In genomic region chr10:93166382-93166769, GRCm38 (mm10) we compare ENCODE assay signal across 8 mouse cellular contexts. TPM values are rescaled to one million over a fixed set of nuclear protein-coding genes. Genes with fewer than 3 reads are reported as not detected.
DNase-seq lines count a peak whose midpoint lies in the region; ATAC-seq and TF ChIP-seq lines count a peak whose summit lies in the region.

No protein-coding gene starts in this region.

- no peaks in the 10 kb centered on the region for H3K27me3 ChIP-seq in lung, embryonic 15.5 days
- no peaks in the 10 kb centered on the region for H3K27me3 ChIP-seq in cerebellum, adult 2 months (ENCODE audit: control insufficient read depth, insufficient read depth, low read length)
- H3K27me3 ChIP-seq in heart, embryonic 13.5 days (replicated peaks), result no peaks in the 10 kb centered on the region
- no peaks in the 10 kb centered on the region for H3K27me3 ChIP-seq in liver, embryonic 15.5 days
- H3K27me3 ChIP-seq in stomach, embryonic 14.5 days (ENCODE audit: control insufficient read depth, insufficient read depth, low read length), result no peaks in the 10 kb centered on the region

- TF ChIP-seq CTCF in cerebellum, adult 2 months (IDR thresholded peaks at IDR 0.05; ENCODE audit: borderline replicate concordance, insufficient read depth, low read depth, low read length), result no peak

- no peak for ATAC-seq in lung, embryonic 15.5 days (ENCODE audit: borderline replicate concordance, extremely low read depth, low FRiP score, low TSS enrichment)
- no peak for ATAC-seq in heart, embryonic 13.5 days (ENCODE audit: extremely low read depth, insufficient number of reproducible peaks, low FRiP score, low TSS enrichment)
- no peak for ATAC-seq in liver, embryonic 15.5 days (ENCODE audit: insufficient read depth)
- no peak for ATAC-seq in stomach, embryonic 14.5 days (ENCODE audit: insufficient number of reproducible peaks, insufficient read depth, low FRiP score, low read depth)

- no peaks in the 10 kb centered on the region for H3K36me3 ChIP-seq in lung, embryonic 15.5 days
- 0 out of 2 replicates have a peak, but pooled peaks cover 3% of the 10 kb centered on the region for H3K36me3 ChIP-seq in heart, embryonic 13.5 days
- H3K36me3 ChIP-seq in liver, embryonic 15.5 days (replicated peaks), result no peaks in the 10 kb centered on the region
- no peaks in the 10 kb centered on the region for H3K36me3 ChIP-seq in stomach, embryonic 14.5 days (ENCODE audit: control insufficient read depth, insufficient read depth, low read length)

- peaks cover 55% of the 10 kb centered on the region for H3K4me1 ChIP-seq in lung, embryonic 15.5 days
- peaks cover 21% of the 10 kb centered on the region for H3K4me1 ChIP-seq in cerebellum, adult 2 months (ENCODE audit: control insufficient read depth, insufficient read depth, low read length)
- H3K4me1 ChIP-seq in heart, embryonic 13.5 days, result peaks cover 60% of the 10 kb centered on the region
- H3K4me1 ChIP-seq in liver, embryonic 15.5 days (replicated peaks), result peaks cover 66% of the 10 kb centered on the region
- peaks cover 19% of the 10 kb centered on the region for H3K4me1 ChIP-seq in stomach, embryonic 14.5 days (ENCODE audit: control insufficient read depth, insufficient read depth, low read length)

- WGBS in lung, embryonic 15.5 days, result 28% methylated on average over 5 of the region's 5 CpGs
- WGBS in cerebellum, adult 2 months, result 3% methylated on average over 5 of the region's 5 CpGs
- 13% methylated on average over 5 of the region's 5 CpGs for WGBS in heart, embryonic 13.5 days
- WGBS in liver, embryonic 15.5 days (ENCODE audit: insufficient replicate concordance), result 20% methylated on average over 5 of the region's 5 CpGs
- 26% methylated on average over 5 of the region's 5 CpGs for WGBS in stomach, embryonic 14.5 days

- H3K9ac ChIP-seq in lung, embryonic 15.5 days, result 0 out of 2 replicates have a peak overlapping the region, but pooled peaks have one; percentile 7
- peak overlapping the region; percentile 51 for H3K9ac ChIP-seq in heart, embryonic 13.5 days
- peak overlapping the region; percentile 45; the same call in 1 of the 2 replicates for H3K9ac ChIP-seq in liver, embryonic 15.5 days
- H3K9ac ChIP-seq in stomach, embryonic 14.5 days (replicated peaks; ENCODE audit: low read depth, low read length), result no peak overlapping the region

- H3K9me3 ChIP-seq in lung, embryonic 15.5 days, result no peaks in the 10 kb centered on the region
- no peaks in the 10 kb centered on the region for H3K9me3 ChIP-seq in heart, embryonic 13.5 days
- no peaks in the 10 kb centered on the region for H3K9me3 ChIP-seq in liver, embryonic 15.5 days (replicated peaks)
- no peaks in the 10 kb centered on the region for H3K9me3 ChIP-seq in stomach, embryonic 14.5 days (ENCODE audit: control insufficient read depth, low read depth, low read length)

- DNase-seq in lung, postnatal 14 days, result no peak
- peak; percentile 63 to 66 for DNase-seq in cerebellum, adult 2 months
- no peak for DNase-seq in urinary bladder, adult 2 months (ENCODE audit: low spot score)
- no peak for DNase-seq in thymus, postnatal 10 days (ENCODE audit: low spot score in 2 of 2)

- TF ChIP-seq POLR2A in cerebellum, adult 2 months (IDR thresholded peaks at IDR 0.05; ENCODE audit: borderline replicate concordance, insufficient read depth, low read length), result no peak

- no peak overlapping the region for H3K4me3 ChIP-seq in lung, embryonic 15.5 days
- H3K4me3 ChIP-seq in cerebellum, adult 2 months (replicated peaks; ENCODE audit: insufficient read depth, low read depth, low read length), result peak overlapping the region; percentile 32
- peak overlapping the region; percentile 26 for H3K4me3 ChIP-seq in heart, embryonic 13.5 days
- peak overlapping the region; percentile 34 for H3K4me3 ChIP-seq in liver, embryonic 15.5 days (replicated peaks)
- no peak overlapping the region for H3K4me3 ChIP-seq in stomach, embryonic 14.5 days (ENCODE audit: low read depth, low read length)

- H3K4me2 ChIP-seq in lung, embryonic 15.5 days, result peak overlapping the region; percentile 5; the same call in 1 of the 2 replicates
- peak overlapping the region; percentile 57 for H3K4me2 ChIP-seq in heart, embryonic 13.5 days
- peak overlapping the region; percentile 68 for H3K4me2 ChIP-seq in liver, embryonic 15.5 days
- H3K4me2 ChIP-seq in stomach, embryonic 14.5 days (replicated peaks; ENCODE audit: low read depth, low read length), result peak overlapping the region; percentile 20; the same call in 1 of the 2 replicates

- H3K27ac ChIP-seq in lung, embryonic 15.5 days, result peak overlapping the region; percentile 75
- H3K27ac ChIP-seq in cerebellum, adult 2 months (ENCODE audit: insufficient read depth, low read length), result peak overlapping the region; percentile 56
- peak overlapping the region; percentile 81 for H3K27ac ChIP-seq in heart, embryonic 13.5 days (replicated peaks)
- peak overlapping the region; percentile 72 for H3K27ac ChIP-seq in liver, embryonic 15.5 days (replicated peaks)
- H3K27ac ChIP-seq in stomach, embryonic 14.5 days (ENCODE audit: low read length), result peak overlapping the region; percentile 52; the same call in 1 of the 2 replicates

RNA-seq across cellular contexts. Expression of gene Cdk17, which starts 5.7 kb away (rescaled TPM):
- polyA plus RNA-seq in lung, embryonic 15.5 days (2015; fragmentation: Nextera tagmentation; extraction: Ambion mirVana), result 18.2 and 18.8 TPM in 2 replicates
- polyA plus RNA-seq in cerebellum, adult 2 months (2012; rRNA removed), result 63.1 and 79.1 TPM in 2 replicates
- 15.0 and 15.5 TPM in 2 replicates for polyA plus RNA-seq in heart, embryonic 13.5 days (2015; fragmentation: Nextera tagmentation; extraction: Ambion mirVana)
- polyA plus RNA-seq in liver, embryonic 15.5 days (2015; fragmentation: Nextera tagmentation; extraction: Ambion mirVana), result 10.1 and 11.0 TPM in 2 replicates
- polyA plus RNA-seq in stomach, embryonic 14.5 days (2014; fragmentation: Nextera tagmentation; extraction: Ambion mirVana), result 23.0 and 26.5 TPM in 2 replicates
- polyA plus RNA-seq in urinary bladder, adult 2 months (2012; rRNA removed), result 27.2 and 27.6 TPM in 2 replicates

Comparison
In these comparisons a context has a peak if more than half of its experiments do, and no peak if none do; other contexts are left out.
1. H3K4me2 ChIP-seq: peak in every context shown above with its lines; median percentile 68 in liver, embryonic 15.5 days; 57 in heart, embryonic 13.5 days; 20 in stomach, embryonic 14.5 days; 5 in lung, embryonic 15.5 days.
2. H3K4me3 ChIP-seq: peak in cerebellum, adult 2 months (single experiment), heart, embryonic 13.5 days (single experiment) and liver, embryonic 15.5 days (single experiment); none in lung, embryonic 15.5 days (single experiment) and stomach, embryonic 14.5 days (single experiment).
3. DNase-seq: peak in cerebellum, adult 2 months (2 of 2); none in lung, postnatal 14 days (single experiment), urinary bladder, adult 2 months (single experiment) and thymus, postnatal 10 days (0 of 2).
4. Peak in every context shown above with its lines, with median percentiles within 50 percentile points of each other: H3K27ac ChIP-seq.